Mouse (Mus musculus) bone marrow macrophage, adult 2 months (primary cell): Measurements from ENCODE around the gene Pdss2. TPM values are rescaled to one million over a fixed set of nuclear protein-coding genes. Genes with fewer than 3 reads are reported as not detected.
"Not testable (repeated sequence)": the region's sequence is repeated elsewhere in the genome, so short reads cannot be mapped to it uniquely, and the experiment has no call there.

Experiments
- H3K27ac ChIP-seq: 2 replicates; pipeline ENCODE4 v1.5.1; 2012; ENCODE audit warnings: low read depth, low read length; ENCODE audit not compliant: insufficient read depth
- H3K4me1 ChIP-seq: 2 replicates; pipeline ENCODE4 v1.6.1; 2012; ENCODE audit warnings: low read length; ENCODE audit not compliant: control insufficient read depth, insufficient read depth
- H3K4me3 ChIP-seq: 2 replicates; pipeline ENCODE4 v1.5.1; 2012; ENCODE audit warnings: mild to moderate bottlenecking, low read length, moderate library complexity; ENCODE audit not compliant: insufficient read depth
- CTCF ChIP-seq: IDR thresholded peaks from 2 replicates; pipeline ENCODE4 v1.5.1; 2012; ENCODE audit warnings: low read depth, mild to moderate bottlenecking, low read length, moderate library complexity
- POLR2A ChIP-seq: IDR thresholded peaks from 2 replicates; pipeline ENCODE4 v1.6.1; 2012; ENCODE audit warnings: mild to moderate bottlenecking, low read depth, low read length, borderline replicate concordance
- polyA plus RNA-seq: library from polyadenylated mRNA; stranded (reverse); fragments of >200 nt; gene quantifications from 2 replicates; pipeline ENCODE4 v1.2.4, GENCODE M21; 2012; ENCODE audit not compliant: missing spikeins, insufficient read depth, insufficient read length

Pdss2 gene
- polyA plus RNA-seq, 1 experiment, result 5.9 TPM

DNA sequence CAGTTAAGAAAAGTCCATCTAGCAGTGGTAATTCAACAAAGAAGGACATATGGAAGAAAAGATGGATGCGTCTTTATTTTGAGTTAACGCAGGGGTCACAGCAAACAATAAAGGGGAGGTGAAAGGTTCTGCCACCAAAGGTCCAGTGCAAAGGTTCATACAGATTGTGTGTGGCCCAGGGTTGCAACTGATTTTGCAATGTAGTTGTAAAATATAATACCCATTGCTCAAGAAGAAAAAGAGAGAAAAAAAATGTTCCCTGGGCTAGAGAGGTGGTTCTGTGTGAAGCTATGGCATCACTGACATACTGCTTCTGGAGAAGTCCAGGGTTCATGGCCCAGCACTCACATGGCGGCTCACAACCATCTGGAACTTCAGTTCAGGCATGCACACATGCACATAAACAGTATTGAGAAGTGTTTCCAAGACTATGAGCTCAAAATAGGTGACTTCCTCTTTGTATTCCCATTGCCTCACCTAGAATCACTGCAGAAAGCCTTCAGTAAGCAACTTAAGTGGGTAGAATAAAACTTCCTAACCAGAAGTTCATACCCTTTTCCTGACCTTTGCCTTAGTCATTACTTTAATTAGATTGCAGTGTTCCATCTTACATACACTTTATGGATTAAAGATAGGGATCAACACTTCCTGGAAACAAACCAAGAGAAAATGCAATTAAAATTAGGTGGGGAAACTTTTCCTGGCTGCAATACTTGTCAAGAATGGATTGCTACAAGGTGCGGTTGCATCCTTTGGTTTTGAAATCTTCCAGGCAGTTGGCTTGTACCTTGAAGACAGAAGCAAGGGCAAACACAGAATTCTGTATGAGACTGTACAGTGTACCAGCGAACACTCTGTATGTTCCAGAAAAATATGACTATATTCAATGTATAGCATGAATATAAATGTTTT is 14.7 kb downstream of the Pdss2 start:
- Histone ChIP-seq H3K4me1 (peaks cover 5% of the 10 kb centered on the region; the same call in 1 of the 2 replicates), H3K4me3 (no peak overlapping the region), H3K27ac (no peak overlapping the region)
- TF ChIP-seq CTCF (no peak), POLR2A (no peak)

GRCm38 (mm10) chr10:43242215-43242614 is 20.9 kb downstream of the Pdss2 start:
- TF ChIP-seq CTCF, result no peak
- TF ChIP-seq POLR2A, result no peak
- no peak overlapping the region for H3K4me3 ChIP-seq
- no peak overlapping the region for H3K27ac ChIP-seq
- peaks cover 4% of the 10 kb centered on the region; the same call in 1 of the 2 replicates for H3K4me1 ChIP-seq

DNA sequence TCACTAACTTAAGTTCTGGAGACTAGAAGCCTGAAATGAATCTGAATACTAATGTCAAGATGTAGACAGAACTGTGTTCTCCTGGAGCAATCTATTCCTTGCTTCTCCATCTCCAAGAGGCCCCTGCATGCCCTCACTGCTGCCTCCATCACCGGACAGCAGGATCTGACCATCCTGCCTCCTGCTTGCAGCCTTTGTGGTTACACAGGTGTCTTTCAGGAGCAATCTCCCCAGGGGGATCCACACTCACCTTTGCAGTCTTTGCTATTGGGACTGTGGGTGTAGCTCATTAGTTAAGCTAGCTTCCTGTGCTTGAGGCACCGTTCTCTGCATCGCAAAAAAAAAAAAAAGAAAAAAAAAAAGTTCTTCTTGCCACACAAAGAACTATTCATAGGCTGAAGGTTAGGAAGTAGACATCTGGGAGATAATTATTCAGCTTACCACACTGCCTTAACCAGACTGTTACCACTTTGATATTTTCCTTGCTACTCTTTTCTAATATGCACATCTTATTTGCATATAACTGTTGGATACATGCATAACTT is 23.0 kb downstream of the Pdss2 start:
- no peak for TF ChIP-seq CTCF
- TF ChIP-seq POLR2A, result no peak
- no peak overlapping the region for H3K27ac ChIP-seq
- H3K4me1 ChIP-seq, result peaks cover 4% of the 10 kb centered on the region; the same call in 1 of the 2 replicates
- no peak overlapping the region for H3K4me3 ChIP-seq

DNA sequence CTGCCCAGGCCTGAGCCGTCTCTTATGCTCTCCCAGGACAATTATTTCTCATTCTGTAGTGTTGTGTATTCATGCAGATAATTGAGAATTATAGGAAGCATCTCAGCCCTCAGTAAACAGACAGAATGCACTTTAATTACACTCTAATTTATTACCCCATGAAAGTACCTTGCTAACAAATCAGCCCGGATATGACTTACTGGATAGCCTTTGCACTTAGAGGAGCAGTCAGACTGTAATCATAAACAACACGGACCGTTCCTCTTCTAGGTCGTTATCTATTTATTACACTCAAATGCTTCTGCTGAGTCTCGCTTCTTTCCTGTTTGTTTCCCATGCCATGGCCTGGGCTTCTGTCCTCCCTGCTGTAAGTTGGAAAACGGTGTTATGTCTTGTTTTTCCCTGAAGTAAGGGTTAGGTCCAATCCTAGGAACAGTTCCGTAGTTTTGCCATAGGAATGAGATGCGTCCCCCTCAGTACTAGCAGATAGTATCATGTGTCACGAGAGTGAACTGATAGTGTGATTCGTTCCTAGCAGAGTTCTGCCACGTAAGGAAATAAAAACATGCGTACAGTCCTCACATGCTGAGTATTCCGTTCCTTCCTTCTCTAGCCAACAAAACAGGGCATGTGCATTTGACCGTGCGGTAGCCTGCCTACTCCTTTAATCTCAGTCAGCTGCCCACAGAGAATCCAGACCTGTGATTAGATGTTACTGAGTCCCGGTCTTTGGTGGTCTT is 24.3 kb downstream of the Pdss2 start:
- TF ChIP-seq CTCF (no peak), POLR2A (no peak)
- no peak overlapping the region for H3K27ac ChIP-seq
- H3K4me1 ChIP-seq, result peaks cover 2% of the 10 kb centered on the region; the same call in 1 of the 2 replicates
- no peak overlapping the region for H3K4me3 ChIP-seq

DNA sequence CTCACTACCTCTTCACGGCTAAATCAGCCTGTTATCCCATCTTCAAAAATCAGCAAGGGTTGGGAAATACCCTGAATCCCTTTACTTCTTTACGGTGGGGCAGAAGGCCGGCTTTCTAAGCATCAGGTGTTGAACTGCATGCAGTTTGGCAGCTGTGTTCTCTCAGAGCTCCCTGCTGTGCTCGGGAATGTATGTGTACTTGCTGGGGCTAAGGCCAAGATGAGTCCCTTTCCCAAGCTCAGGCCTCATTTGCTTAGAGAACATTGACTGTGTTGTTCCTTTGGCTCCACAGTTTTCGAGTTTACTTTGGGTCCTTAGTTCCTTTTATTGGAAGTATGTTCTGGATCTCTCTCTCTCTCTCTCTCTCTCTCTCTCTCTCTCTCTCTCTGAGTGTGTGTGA is 26.7 kb downstream of the Pdss2 start:
- TF ChIP-seq POLR2A (no peak), CTCF (no peak)
- H3K4me3 ChIP-seq, result no peak overlapping the region
- H3K4me1 ChIP-seq, result peaks cover 2% of the 10 kb centered on the region; the same call in 1 of the 2 replicates
- no peak overlapping the region for H3K27ac ChIP-seq

DNA sequence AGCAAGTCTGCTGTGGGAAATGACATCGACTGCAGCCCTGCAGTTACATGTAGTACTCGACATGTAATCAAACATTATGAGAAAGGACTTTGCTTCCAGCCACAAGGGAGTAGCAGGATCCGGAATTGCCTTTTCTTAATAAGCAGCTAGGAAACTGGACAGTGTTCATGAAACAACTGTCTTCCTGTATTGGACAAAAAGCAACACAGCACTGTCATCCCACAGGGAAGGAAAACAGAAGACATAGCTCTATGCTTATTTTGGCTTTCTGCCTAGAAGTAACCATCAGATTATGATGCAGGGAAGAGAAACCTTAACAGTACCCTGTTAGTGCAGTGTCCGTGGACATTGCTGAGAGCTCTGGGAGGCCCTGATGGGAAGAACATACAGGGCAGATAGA is 31.0 kb downstream of the Pdss2 start:
- H3K27ac ChIP-seq, result no peak overlapping the region
- no peaks in the 10 kb centered on the region for H3K4me1 ChIP-seq
- no peak overlapping the region for H3K4me3 ChIP-seq
- TF ChIP-seq POLR2A (no peak), CTCF (no peak)

GRCm38 (mm10) chr10:43256965-43257364 is 35.7 kb downstream of the Pdss2 start:
- H3K4me1 ChIP-seq, H3K27ac ChIP-seq, H3K4me3 ChIP-seq: not testable (repeated sequence)

- H3K4me3 ChIP-seq, result not testable (repeated sequence)
Measured at GRCm38 (mm10) chr10:43257500-43257899, 36.2 kb downstream of the Pdss2 start.

DNA sequence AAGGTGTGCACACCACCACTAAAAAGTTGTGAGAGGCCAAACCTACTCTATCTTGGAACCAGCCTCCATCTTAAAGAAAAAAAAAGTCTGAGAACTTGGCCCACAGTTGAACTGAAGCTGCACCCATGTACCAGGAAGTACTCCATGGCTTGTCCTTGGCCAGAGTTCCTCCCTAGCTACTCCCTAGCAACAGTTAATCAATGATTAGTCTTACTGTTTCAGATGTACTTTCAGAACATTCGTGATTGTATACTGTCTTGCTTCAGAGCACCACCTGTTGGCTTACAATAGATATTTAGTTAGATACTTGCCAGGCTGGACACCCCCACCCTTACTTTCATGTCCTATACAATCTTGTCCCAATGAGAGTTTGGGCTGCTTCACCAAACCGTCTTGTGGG is 50.0 kb downstream of the Pdss2 start:
- Histone ChIP-seq H3K4me1 (0 out of 2 replicates have a peak, but pooled peaks cover 2% of the 10 kb centered on the region), H3K4me3 (no peak overlapping the region)
- TF ChIP-seq CTCF (no peak), POLR2A (no peak)

More at GRCm38 (mm10) chr10:43257500-43257899, 36.2 kb downstream of the Pdss2 start:
- H3K4me1 ChIP-seq, H3K27ac ChIP-seq: not testable (repeated sequence)

DNA sequence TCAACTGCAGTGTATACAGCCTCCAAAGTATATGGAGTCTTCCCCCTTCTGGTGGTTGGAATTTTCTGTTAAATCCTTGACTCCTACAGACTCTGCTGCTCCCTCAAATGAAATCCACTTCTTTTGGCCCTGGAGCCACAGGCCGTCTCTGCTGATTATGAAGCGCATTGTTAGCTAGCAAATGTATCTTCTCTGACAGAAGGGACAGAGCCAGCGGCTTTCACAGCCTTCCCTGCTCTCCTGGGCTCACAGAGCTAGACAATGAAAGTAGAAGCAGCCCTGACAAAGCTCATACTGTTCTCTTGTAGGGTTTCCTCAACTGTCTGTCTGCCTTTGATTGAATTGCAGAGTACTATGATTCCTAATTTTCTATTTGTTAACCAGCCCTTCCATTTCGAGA is 51.1 kb downstream of the Pdss2 start:
- H3K27ac ChIP-seq, result no peak overlapping the region
- 0 out of 2 replicates have a peak, but pooled peaks cover 2% of the 10 kb centered on the region for H3K4me1 ChIP-seq
- H3K4me3 ChIP-seq, result no peak overlapping the region
- TF ChIP-seq POLR2A (no peak), CTCF (no peak)

More for the DNA sequence above, 50.0 kb downstream of the Pdss2 start:
- H3K27ac ChIP-seq, result no peak overlapping the region
